Mouse (Mus musculus): ENCODE measurements around the gene Fam166a. TPM values are rescaled to one million over a fixed set of nuclear protein-coding genes. Genes with fewer than 3 reads are reported as not detected.
"Not testable (repeated sequence)": the region's sequence is repeated elsewhere in the genome, so short reads cannot be mapped to it uniquely, and the experiment has no call there.

The Fam166a gene
- total RNA-seq, 1 experiment, result 0.49 TPM

GRCm38 (mm10) chr2:25246183-25247072 is 27.9 kb downstream of the Fam166a start, which contains the start of gene AL732309.1:
Gene AL732309.1, minus strand, starts transcription at chr2:25246863.
- DNase-seq (ENCODE audit: low read depth, low spot score), result no peak
- H3K9ac ChIP-seq (ENCODE audit: insufficient read depth, low read depth, low read length, poor library complexity, severe bottlenecking), result no peak within 1 kb of the TSS
- no peak within 1 kb of the TSS for H3K27ac ChIP-seq (ENCODE audit: insufficient read depth, low read depth, low read length, poor library complexity, severe bottlenecking)
- in situ Hi-C loops (cut with MboI; ENCODE audit: low sequenced_read_pairs in 2 of 2, unreplicated experiment in 2 of 2), result no loop called here
- no peak within 1 kb of the TSS for H3K4me3 ChIP-seq (ENCODE audit: insufficient read depth in 1 of 2, low read depth in 1 of 2, low read length in 2 of 2, poor library complexity in 1 of 2, severe bottlenecking in 1 of 2)
- peaks cover 43% of the 10 kb centered on the region for H3K36me3 ChIP-seq (ENCODE audit: control insufficient read depth, insufficient read depth, low read length, poor library complexity, severe bottlenecking)
- H3K4me1 ChIP-seq (ENCODE audit: control insufficient read depth in 2 of 2, insufficient read depth in 2 of 2, low read length in 2 of 2, poor library complexity in 1 of 2), result peaks cover 2 to 13% of the 10 kb centered on the region in 2 experiments; a peak in 3 of 4 replicates
- H3K9me3 ChIP-seq (ENCODE audit: control insufficient read depth, insufficient read depth, low read depth, low read length), result no peaks in the 10 kb centered on the region
- no peak for TF ChIP-seq CHD2 (IDR thresholded peaks at IDR 0.05; ENCODE audit: low read depth, low read length)
- TF ChIP-seq HCFC1 (IDR thresholded peaks at IDR 0.05; ENCODE audit: borderline replicate concordance, insufficient read depth, low read length), result no peak
- TF ChIP-seq MAFK (IDR thresholded peaks at IDR 0.05; ENCODE audit: insufficient read depth, low read depth, low read length), result no peak
- no peak for TF ChIP-seq ZNF384 (IDR thresholded peaks at IDR 0.05; ENCODE audit: low read depth, low read length)
- TF ChIP-seq ZC3H11A (IDR thresholded peaks at IDR 0.05; ENCODE audit: borderline replicate concordance, low read depth, low read length), result no peak

- H3K36me3 ChIP-seq (ENCODE audit: control insufficient read depth, insufficient read depth, low read length, poor library complexity, severe bottlenecking), result peaks cover 47% of the 10 kb centered on the region
- H3K27ac ChIP-seq (ENCODE audit: insufficient read depth, low read depth, low read length, poor library complexity, severe bottlenecking), result no peak overlapping the region
- in situ Hi-C loops (cut with MboI; ENCODE audit: low sequenced_read_pairs in 2 of 2, unreplicated experiment in 2 of 2), result no loop called here
Observed at GRCm38 (mm10) chr2:25252331-25252730, 33.8 kb downstream of the Fam166a start.

DNA sequence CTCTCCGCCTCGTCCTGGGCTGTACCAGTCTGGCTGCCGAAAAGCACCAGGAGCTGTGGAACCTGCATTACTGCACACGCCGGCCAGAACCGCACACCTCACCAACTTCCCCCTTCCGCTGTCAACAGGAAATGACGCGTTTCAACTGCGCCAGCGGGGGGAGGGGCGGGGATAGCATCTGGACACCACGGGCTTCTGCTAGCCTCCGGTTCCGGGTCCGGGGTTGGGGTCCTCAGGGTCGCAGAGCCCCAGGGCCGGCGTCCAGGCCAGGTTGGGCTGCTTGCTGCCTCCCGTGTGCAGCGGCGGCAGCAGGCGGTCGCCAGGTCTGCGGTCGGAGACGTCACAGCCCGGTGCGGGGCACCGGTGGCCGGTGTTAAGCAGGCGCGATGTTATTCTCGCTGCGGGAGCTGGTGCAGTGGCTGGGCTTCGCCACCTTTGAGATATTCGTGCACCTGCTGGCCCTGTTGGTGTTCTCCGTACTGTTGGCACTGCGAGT is 36.8 kb downstream of the Fam166a start, which contains the start of gene Tmem203:
Gene Tmem203, plus strand, starts transcription at position 156 of the 496 bp plus-strand sequence.
- Histone ChIP-seq H3K4me1 (ENCODE audit: control insufficient read depth in 2 of 2, insufficient read depth in 2 of 2, low read length in 2 of 2, poor library complexity in 1 of 2) (peaks cover 0 to 2% of the 10 kb centered on the region in 2 experiments; a peak in 1 of 4 replicates), H3K4me3 (ENCODE audit: insufficient read depth in 1 of 2, low read depth in 1 of 2, low read length in 2 of 2, poor library complexity in 1 of 2, severe bottlenecking in 1 of 2) (peak within 1 kb of the TSS; percentile 83 to 89), H3K9me3 (ENCODE audit: control insufficient read depth, insufficient read depth, low read depth, low read length) (no peaks in the 10 kb centered on the region), H3K27ac (ENCODE audit: insufficient read depth, low read depth, low read length, poor library complexity, severe bottlenecking) (peak within 1 kb of the TSS; percentile 32), H3K36me3 (ENCODE audit: control insufficient read depth, insufficient read depth, low read length, poor library complexity, severe bottlenecking) (peaks cover 20% of the 10 kb centered on the region), H3K9ac (ENCODE audit: insufficient read depth, low read depth, low read length, poor library complexity, severe bottlenecking) (peak within 1 kb of the TSS; percentile 87)
- peak; percentile 10; the same call in 1 of the 2 replicates for TF ChIP-seq ZC3H11A (IDR thresholded peaks at IDR 0.05; ENCODE audit: borderline replicate concordance, low read depth, low read length)
- TF ChIP-seq CHD2 (IDR thresholded peaks at IDR 0.05; ENCODE audit: low read depth, low read length), result peak; percentile 52; the same call in 1 of the 2 replicates
- TF ChIP-seq MAFK (IDR thresholded peaks at IDR 0.05; ENCODE audit: insufficient read depth, low read depth, low read length), result no peak
- peak; percentile 85 for TF ChIP-seq HCFC1 (IDR thresholded peaks at IDR 0.05; ENCODE audit: borderline replicate concordance, insufficient read depth, low read length)
- no peak; the same call in 1 of the 2 replicates for TF ChIP-seq ZNF384 (IDR thresholded peaks at IDR 0.05; ENCODE audit: low read depth, low read length)
- in situ Hi-C loops (cut with MboI; ENCODE audit: low sequenced_read_pairs in 2 of 2, unreplicated experiment in 2 of 2), result no loop called here
- peak; percentile 88 for DNase-seq (ENCODE audit: low read depth, low spot score)

More at GRCm38 (mm10) chr2:25252331-25252730, 33.8 kb downstream of the Fam166a start:
- DNase-seq (ENCODE audit: low read depth, low spot score), result no peak
- H3K9me3 ChIP-seq (ENCODE audit: control insufficient read depth, insufficient read depth, low read depth, low read length), result no peaks in the 10 kb centered on the region
- H3K4me3 ChIP-seq (ENCODE audit: insufficient read depth in 1 of 2, low read depth in 1 of 2, low read length in 2 of 2, poor library complexity in 1 of 2, severe bottlenecking in 1 of 2), result no peak overlapping the region
- peaks cover 0 to 2% of the 10 kb centered on the region in 2 experiments; a peak in 2 of 4 replicates for H3K4me1 ChIP-seq (ENCODE audit: control insufficient read depth in 2 of 2, insufficient read depth in 2 of 2, low read length in 2 of 2, poor library complexity in 1 of 2)
- no peak overlapping the region for H3K9ac ChIP-seq (ENCODE audit: insufficient read depth, low read depth, low read length, poor library complexity, severe bottlenecking)
- no peak for TF ChIP-seq ZC3H11A (IDR thresholded peaks at IDR 0.05; ENCODE audit: borderline replicate concordance, low read depth, low read length)
- no peak for TF ChIP-seq MAFK (IDR thresholded peaks at IDR 0.05; ENCODE audit: insufficient read depth, low read depth, low read length)
- no peak for TF ChIP-seq CHD2 (IDR thresholded peaks at IDR 0.05; ENCODE audit: low read depth, low read length)
- TF ChIP-seq HCFC1 (IDR thresholded peaks at IDR 0.05; ENCODE audit: borderline replicate concordance, insufficient read depth, low read length), result no peak
- TF ChIP-seq ZNF384 (IDR thresholded peaks at IDR 0.05; ENCODE audit: low read depth, low read length), result no peak

DNA sequence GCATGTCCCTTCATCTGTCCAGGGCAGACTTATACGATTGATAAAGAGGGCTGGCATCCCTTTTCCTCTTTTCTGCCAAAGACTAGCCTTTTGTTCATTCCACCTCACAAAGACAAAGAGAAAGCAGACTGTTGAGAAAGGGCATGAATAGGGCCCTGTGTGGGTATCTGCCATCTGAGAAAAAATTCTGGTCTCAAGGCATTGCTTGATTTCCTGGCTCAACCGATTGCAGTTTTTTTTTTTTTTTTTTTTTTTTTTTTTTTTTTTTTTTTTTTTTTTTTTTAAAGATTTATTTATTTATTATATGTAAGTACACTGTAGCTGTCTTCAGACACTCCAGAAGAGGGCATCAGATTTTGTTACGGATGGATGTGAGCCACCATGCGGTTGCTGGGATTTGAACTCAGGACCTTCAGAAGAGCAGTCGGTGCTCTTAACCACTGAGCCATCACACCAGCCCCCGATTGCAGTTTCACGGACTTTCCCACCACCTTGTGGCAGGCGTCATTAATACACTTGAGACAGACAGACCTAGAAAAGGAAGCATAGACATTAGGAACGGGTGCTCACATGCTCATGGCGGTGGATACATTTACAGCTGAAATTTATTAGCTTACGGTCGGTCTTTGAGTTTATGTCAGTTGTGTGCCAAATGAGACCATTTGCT is 38.0 kb downstream of the Fam166a start:
- Histone ChIP-seq H3K36me3 (ENCODE audit: control insufficient read depth, insufficient read depth, low read length, poor library complexity, severe bottlenecking) (peaks cover 12% of the 10 kb centered on the region), H3K4me3 (ENCODE audit: insufficient read depth in 1 of 2, low read depth in 1 of 2, low read length in 2 of 2, poor library complexity in 1 of 2, severe bottlenecking in 1 of 2) (peak overlapping the region; percentile 21 to 89; a peak in 3 of 4 replicates)
- DNase-seq (ENCODE audit: low read depth, low spot score), result peak; percentile 69
- H3K27ac ChIP-seq (ENCODE audit: insufficient read depth, low read depth, low read length, poor library complexity, severe bottlenecking); H3K9ac ChIP-seq (ENCODE audit: insufficient read depth, low read depth, low read length, poor library complexity, severe bottlenecking); H3K4me1 ChIP-seq (ENCODE audit: control insufficient read depth in 2 of 2, insufficient read depth in 2 of 2, low read length in 2 of 2, poor library complexity in 1 of 2); H3K9me3 ChIP-seq (ENCODE audit: control insufficient read depth, insufficient read depth, low read depth, low read length); in situ Hi-C loops (cut with MboI; ENCODE audit: low sequenced_read_pairs in 2 of 2, unreplicated experiment in 2 of 2): not testable (repeated sequence)
- TF ChIP-seq ZNF384 (IDR thresholded peaks at IDR 0.05; ENCODE audit: low read depth, low read length), result peak; percentile 93

DNA sequence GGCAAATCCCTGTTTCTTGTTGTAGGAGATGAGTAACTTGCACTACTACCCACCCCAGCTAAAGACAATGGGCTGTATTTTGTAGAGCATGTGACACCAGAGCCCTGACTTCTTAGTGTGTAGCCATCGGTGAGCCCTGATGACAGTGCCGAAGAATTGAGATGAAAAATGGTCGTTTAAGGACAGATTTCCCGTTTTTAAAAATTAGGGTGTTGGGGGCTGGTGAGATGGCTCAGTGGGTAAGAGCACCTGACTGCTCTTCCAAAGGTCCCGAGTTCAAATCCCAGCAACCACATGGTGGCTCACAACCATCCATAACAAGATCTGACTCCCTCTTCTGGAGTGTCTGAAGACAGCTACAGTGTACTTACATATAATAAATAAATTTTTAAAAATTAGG is 38.7 kb downstream of the Fam166a start:
- DNase-seq (ENCODE audit: low read depth, low spot score); in situ Hi-C loops (cut with MboI; ENCODE audit: low sequenced_read_pairs in 2 of 2, unreplicated experiment in 2 of 2); H3K9me3 ChIP-seq (ENCODE audit: control insufficient read depth, insufficient read depth, low read depth, low read length); H3K36me3 ChIP-seq (ENCODE audit: control insufficient read depth, insufficient read depth, low read length, poor library complexity, severe bottlenecking); H3K4me3 ChIP-seq (ENCODE audit: insufficient read depth in 1 of 2, low read depth in 1 of 2, low read length in 2 of 2, poor library complexity in 1 of 2, severe bottlenecking in 1 of 2); H3K4me1 ChIP-seq (ENCODE audit: control insufficient read depth in 2 of 2, insufficient read depth in 2 of 2, low read length in 2 of 2, poor library complexity in 1 of 2); H3K9ac ChIP-seq (ENCODE audit: insufficient read depth, low read depth, low read length, poor library complexity, severe bottlenecking); H3K27ac ChIP-seq (ENCODE audit: insufficient read depth, low read depth, low read length, poor library complexity, severe bottlenecking): not testable (repeated sequence)

All from ES-E14 (cell line).